In genomic region chr1:133353371-133353809, GRCm38 (mm10) we compare ENCODE assay signal across 9 mouse cellular contexts. TPM values are rescaled to one million over a fixed set of nuclear protein-coding genes. Genes with fewer than 3 reads are reported as not detected.
DNase-seq lines count a peak whose midpoint lies in the region; ATAC-seq and TF ChIP-seq lines count a peak whose summit lies in the region.
"Had no signal": no experiment of that assay in that cellular context is flagged by ENCODE, and none has a peak within 500 bp of the region (broad histone marks: within the 10 kb centered on the region; RNA-seq: fewer than 3 reads in every experiment).

No protein-coding gene starts in this region.

- no peaks in the 10 kb centered on the region for H3K27me3 ChIP-seq in liver, embryonic 14.5 days (ENCODE audit: control insufficient read depth, insufficient read depth, low read length)
- no peaks in the 10 kb centered on the region for H3K27me3 ChIP-seq in thymus, adult 2 months (ENCODE audit: control insufficient read depth, insufficient read depth, low read length)

- TF ChIP-seq EP300 in liver, embryonic 14.5 days (IDR thresholded peaks at IDR 0.05; ENCODE audit: low read depth): no peak

- TF ChIP-seq POLR2A in thymus, adult 2 months (IDR thresholded peaks at IDR 0.05; ENCODE audit: control insufficient read depth, extremely low read depth, insufficient read depth, low read length, poor library complexity): no peak

- no peak overlapping the region for H3K4me2 ChIP-seq in liver, embryonic 14.5 days (ENCODE audit: low read depth)

- peak; percentile 90 for TF ChIP-seq CTCF in liver, embryonic 14.5 days (IDR thresholded peaks at IDR 0.05; ENCODE audit: low read depth)
- peak; percentile 80; the same call in 1 of the 2 replicates for TF ChIP-seq CTCF in thymus, adult 2 months (IDR thresholded peaks at IDR 0.05; ENCODE audit: borderline replicate concordance, control insufficient read depth, extremely low read depth, insufficient read depth, low read length, poor library complexity)

- H3K27ac ChIP-seq in liver, embryonic 14.5 days: no peak overlapping the region
- H3K27ac ChIP-seq in thymus, adult 2 months (ENCODE audit: control insufficient read depth, insufficient read depth, low read length): no peak overlapping the region

- WGBS in liver, embryonic 14.5 days (ENCODE audit: insufficient replicate concordance): 45% methylated on average over 12 of the region's 12 CpGs
- WGBS in thymus, adult 2 months: 52% methylated on average over 12 of the region's 12 CpGs

- H3K4me3 ChIP-seq in liver, embryonic 14.5 days (ENCODE audit: insufficient read depth in 1 of 2, low read depth in 2 of 2, low read length in 2 of 2): no peak overlapping the region
- no peak overlapping the region for H3K4me3 ChIP-seq in thymus, adult 2 months (ENCODE audit: control insufficient read depth, insufficient read depth, low read length)

- H3K9ac ChIP-seq in liver, embryonic 14.5 days (replicated peaks): no peak overlapping the region

- no peaks in the 10 kb centered on the region for H3K9me3 ChIP-seq in liver, embryonic 14.5 days (ENCODE audit: control insufficient read depth, low read length)

- peak; percentile 40 to 72 for DNase-seq in urinary bladder, adult 18-20 months (ENCODE audit: low spot score in 2 of 2)
- no peak for DNase-seq in urinary bladder, postnatal 10 days (ENCODE audit: low spot score)
- DNase-seq in cerebellum, adult 8-10 months: peak; percentile 76
- peak; percentile 78 to 89 for DNase-seq in kidney, adult 8-10 months
- no peak for DNase-seq in liver, embryonic 14.5 days (ENCODE audit: low read depth in 3 of 3, low spot score in 3 of 3)
- peak; percentile 76 for DNase-seq in thymus, adult 2 months

- H3K4me1 ChIP-seq in liver, embryonic 14.5 days (replicated peaks; ENCODE audit: control insufficient read depth in 2 of 2, insufficient read depth in 2 of 2, low read length in 1 of 2): no peaks in the 10 kb centered on the region
- no peaks in the 10 kb centered on the region; the same call in 1 of the 2 replicates for H3K4me1 ChIP-seq in thymus, adult 2 months (replicated peaks; ENCODE audit: control insufficient read depth, insufficient read depth, low read length)

- ATAC-seq in frontal cortex, adult (ENCODE audit: low TSS enrichment): peak; percentile 84
- ATAC-seq in liver, embryonic 14.5 days (ENCODE audit: insufficient read depth): no peak
- ATAC-seq in neutrophil, adult 5-6 weeks (ENCODE audit: extremely low read depth, insufficient number of reproducible peaks, low FRiP score, poor library complexity, severe bottlenecking): peak; percentile 71

- H3K36me3 ChIP-seq in liver, embryonic 14.5 days (replicated peaks; ENCODE audit: control insufficient read depth, insufficient read depth, low read depth): no peaks in the 10 kb centered on the region
- no peaks in the 10 kb centered on the region for H3K36me3 ChIP-seq in thymus, adult 2 months (ENCODE audit: control insufficient read depth, insufficient read depth, low read length)

RNA-seq across cellular contexts. Expression of gene Ren1, which starts 3.1 kb away (rescaled TPM):
- 0.41 and 0.50 TPM in 2 replicates for polyA plus RNA-seq in liver, embryonic 14.5 days (2012; rRNA removed)
- 0.57 and 0.90 TPM in 2 replicates for polyA plus RNA-seq in liver, embryonic 14.5 days (2014; fragmentation: Nextera tagmentation; extraction: Ambion mirVana)
- not detected in 2 replicates for total RNA-seq in neutrophil, adult 5-6 weeks (2017)
- polyA plus RNA-seq in thymus, adult 2 months (2012; rRNA removed): 0.22 and 0.65 TPM in 2 replicates

RNA-seq across cellular contexts. Expression of gene Etnk2, which starts 10.0 kb away (rescaled TPM):
- polyA plus RNA-seq in liver, embryonic 14.5 days (2012; rRNA removed): 3.4 and 3.7 TPM in 2 replicates
- polyA plus RNA-seq in liver, embryonic 14.5 days (2014; fragmentation: Nextera tagmentation; extraction: Ambion mirVana): 4.9 and 5.5 TPM in 2 replicates
- not detected in 2 replicates for total RNA-seq in neutrophil, adult 5-6 weeks (2017)
- polyA plus RNA-seq in thymus, adult 2 months (2012; rRNA removed): 0.18 and 0.80 TPM in 2 replicates

RNA-seq across cellular contexts. Expression of gene Kiss1, which starts 31.7 kb away (rescaled TPM):
- not detected in 2 replicates for polyA plus RNA-seq in liver, embryonic 14.5 days (2012; rRNA removed)
- polyA plus RNA-seq in liver, embryonic 14.5 days (2014; fragmentation: Nextera tagmentation; extraction: Ambion mirVana): not detected in 2 replicates
- total RNA-seq in neutrophil, adult 5-6 weeks (2017): not detected in 2 replicates
- 0.37 TPM in 1 of 2 replicates, not detected in the other for polyA plus RNA-seq in thymus, adult 2 months (2012; rRNA removed)
- polyA plus RNA-seq: gonadal fat pad, adult 2 months had no signal

RNA-seq across cellular contexts. Expression of gene Golt1a, which starts 43.8 kb away (rescaled TPM):
- 2.8 and 3.3 TPM in 2 replicates for polyA plus RNA-seq in liver, embryonic 14.5 days (2012; rRNA removed)
- polyA plus RNA-seq in liver, embryonic 14.5 days (2014; fragmentation: Nextera tagmentation; extraction: Ambion mirVana): 8.0 and 9.1 TPM in 2 replicates
- total RNA-seq in neutrophil, adult 5-6 weeks (2017): not detected in 2 replicates
- 0.07 TPM in 1 of 2 replicates, not detected in the other for polyA plus RNA-seq in thymus, adult 2 months (2012; rRNA removed)

Comparison
In these comparisons a context has a peak if more than half of its experiments do, and no peak if none do; other contexts are left out.
1. DNase-seq: peak in urinary bladder, adult 18-20 months (2 of 2), cerebellum, adult 8-10 months (single experiment), kidney, adult 8-10 months (2 of 2) and thymus, adult 2 months (single experiment); none in urinary bladder, postnatal 10 days (single experiment) and liver, embryonic 14.5 days (0 of 3).